13 mouse cellular contexts compared by ENCODE assay signal in genomic region chr2:157016529-157017270, GRCm38 (mm10). TPM values are rescaled to one million over a fixed set of nuclear protein-coding genes. Genes with fewer than 3 reads are reported as not detected.
DNase-seq lines count a peak whose midpoint lies in the region; ATAC-seq and TF ChIP-seq lines count a peak whose summit lies in the region.
"Had no signal": no experiment of that assay in that cellular context is flagged by ENCODE, and none has a peak within 500 bp of the region (broad histone marks: within the 10 kb centered on the region; RNA-seq: fewer than 3 reads in every experiment).

No protein-coding gene starts in this region.

- no peak for TF ChIP-seq EP300 in lung, postnatal 0 days (IDR thresholded peaks at IDR 0.05)

- no peak overlapping the region for H3K4me2 ChIP-seq in heart, embryonic 13.5 days
- no peak overlapping the region for H3K4me2 ChIP-seq in lung, postnatal 0 days (replicated peaks; ENCODE audit: low read depth, low read length)
- no peak overlapping the region for H3K4me2 ChIP-seq in heart, embryonic 15.5 days
- H3K4me2 ChIP-seq: lung, embryonic 15.5 days; midbrain, embryonic 15.5 days; neural tube, embryonic 12.5 days had no signal

- no peaks in the 10 kb centered on the region for H3K27me3 ChIP-seq in heart, embryonic 13.5 days (replicated peaks)
- H3K27me3 ChIP-seq in lung, postnatal 0 days (replicated peaks; ENCODE audit: insufficient read depth, low read length) = no peaks in the 10 kb centered on the region
- H3K27me3 ChIP-seq in heart, embryonic 15.5 days = no peaks in the 10 kb centered on the region
- H3K27me3 ChIP-seq: lung, embryonic 15.5 days; midbrain, embryonic 15.5 days; neural tube, embryonic 12.5 days had no signal

- intact Hi-C loops in heart, postnatal 36 days (cut with DNase I) = no loop called here

- H3K36me3 ChIP-seq in heart, embryonic 13.5 days = peaks cover 84% of the 10 kb centered on the region
- peaks cover 39% of the 10 kb centered on the region; the same call in 1 of the 2 replicates for H3K36me3 ChIP-seq in lung, postnatal 0 days (ENCODE audit: insufficient read depth, low read length)
- H3K36me3 ChIP-seq in heart, embryonic 15.5 days = peaks cover 60% of the 10 kb centered on the region

- WGBS in heart, embryonic 13.5 days = 43% methylated on average over 18 of the region's 18 CpGs
- WGBS in lung, postnatal 0 days = 72% methylated on average over 18 of the region's 18 CpGs
- 49% methylated on average over 18 of the region's 18 CpGs for WGBS in heart, embryonic 15.5 days

- peak overlapping the region; percentile 9 for H3K27ac ChIP-seq in heart, embryonic 13.5 days (replicated peaks)
- no peak overlapping the region for H3K27ac ChIP-seq in lung, postnatal 0 days (ENCODE audit: low read length)
- no peak overlapping the region for H3K27ac ChIP-seq in heart, embryonic 15.5 days
- H3K27ac ChIP-seq: hindbrain, embryonic 10.5 days; lung, embryonic 15.5 days; midbrain, embryonic 15.5 days; neural tube, embryonic 12.5 days had no signal

- peak; percentile 47; the same call in 1 of the 2 replicates for ATAC-seq in heart, embryonic 13.5 days (ENCODE audit: extremely low read depth, insufficient number of reproducible peaks, low FRiP score, low TSS enrichment)
- ATAC-seq in lung, postnatal 0 days = peak; percentile 36
- ATAC-seq in heart, embryonic 15.5 days (replicated peaks; ENCODE audit: insufficient number of reproducible peaks, insufficient read depth, low FRiP score, low read depth) = peak; percentile 60
- 0 out of 2 replicates have a peak, but pooled peaks have one; percentile 28 for ATAC-seq in megakaryocyte progenitor cell, adult 5-6 weeks (replicated peaks; ENCODE audit: poor library complexity)
- ATAC-seq: midbrain, embryonic 15.5 days had no signal

- no peak for DNase-seq in heart, postnatal 36 days
- peak; percentile 21 for DNase-seq in lung, postnatal 0 days (ENCODE audit: low spot score)
- DNase-seq in lung, adult 18-20 months = no peak
- DNase-seq in spleen, postnatal 10 days (ENCODE audit: low spot score in 2 of 2) = no peak
- DNase-seq: adrenal gland, postnatal 36 days; kidney, adult 9 months had no signal

- TF ChIP-seq CTCF in lung, postnatal 0 days (IDR thresholded peaks at IDR 0.05) = peak; percentile 32

- no peak overlapping the region for H3K4me3 ChIP-seq in heart, embryonic 13.5 days
- H3K4me3 ChIP-seq in lung, postnatal 0 days (ENCODE audit: low read depth, low read length) = no peak overlapping the region
- H3K4me3 ChIP-seq in heart, embryonic 15.5 days = no peak overlapping the region
- H3K4me3 ChIP-seq: hindbrain, embryonic 10.5 days; lung, embryonic 15.5 days; midbrain, embryonic 15.5 days; neural tube, embryonic 12.5 days had no signal

- no peaks in the 10 kb centered on the region for H3K9me3 ChIP-seq in heart, embryonic 13.5 days
- H3K9me3 ChIP-seq in lung, postnatal 0 days (ENCODE audit: low read length) = no peaks in the 10 kb centered on the region
- H3K9me3 ChIP-seq in heart, embryonic 15.5 days (replicated peaks) = no peaks in the 10 kb centered on the region
- H3K9me3 ChIP-seq: hindbrain, embryonic 10.5 days; lung, embryonic 15.5 days; midbrain, embryonic 15.5 days; neural tube, embryonic 12.5 days had no signal

- H3K9ac ChIP-seq in heart, embryonic 13.5 days = 0 out of 2 replicates have a peak overlapping the region, but pooled peaks have one; percentile 47
- H3K9ac ChIP-seq in lung, postnatal 0 days (replicated peaks; ENCODE audit: low read depth) = no peak overlapping the region
- H3K9ac ChIP-seq in heart, embryonic 15.5 days = no peak overlapping the region
- H3K9ac ChIP-seq: lung, embryonic 15.5 days; midbrain, embryonic 15.5 days; neural tube, embryonic 12.5 days had no signal

- peaks cover 21% of the 10 kb centered on the region for H3K4me1 ChIP-seq in heart, embryonic 13.5 days
- H3K4me1 ChIP-seq in lung, postnatal 0 days (ENCODE audit: insufficient read depth, low read depth, low read length) = no peaks in the 10 kb centered on the region
- peaks cover 5% of the 10 kb centered on the region for H3K4me1 ChIP-seq in heart, embryonic 15.5 days (replicated peaks)
- H3K4me1 ChIP-seq: hindbrain, embryonic 10.5 days; midbrain, embryonic 15.5 days; neural tube, embryonic 12.5 days had no signal

RNA-seq across cellular contexts. Expression of gene Dsn1, which starts 9.7 kb away (rescaled TPM):
- 30.2 and 33.6 TPM in 2 replicates for polyA plus RNA-seq in heart, embryonic 13.5 days (2015; fragmentation: Nextera tagmentation; extraction: Ambion mirVana)
- 1 to 10 TPM; 1.6 to 2.2 TPM for total RNA-seq in heart, postnatal 36 days (2021)
- polyA plus RNA-seq in lung, postnatal 0 days (2015; fragmentation: Nextera tagmentation; extraction: Ambion mirVana) = 7.2 and 9.5 TPM in 2 replicates
- 30.4 and 31.4 TPM in 2 replicates for polyA plus RNA-seq in heart, embryonic 15.5 days (2015; fragmentation: Nextera tagmentation; extraction: Ambion mirVana)
- total RNA-seq in megakaryocyte progenitor cell, adult 5-6 weeks (2015) = 15.0 and 17.1 TPM in 2 replicates
- total RNA-seq in megakaryocyte progenitor cell, adult 5-6 weeks (2017) = 68.2 and 78.2 TPM in 2 replicates

RNA-seq across cellular contexts. Expression of gene Ndrg3, which starts 24.8 kb away (rescaled TPM):
- 28.6 and 30.4 TPM in 2 replicates for polyA plus RNA-seq in heart, embryonic 13.5 days (2015; fragmentation: Nextera tagmentation; extraction: Ambion mirVana)
- 10 to 100 TPM; 20.0 to 24.9 TPM for total RNA-seq in heart, postnatal 36 days (2021)
- polyA plus RNA-seq in lung, postnatal 0 days (2015; fragmentation: Nextera tagmentation; extraction: Ambion mirVana) = 22.8 and 25.4 TPM in 2 replicates
- polyA plus RNA-seq in heart, embryonic 15.5 days (2015; fragmentation: Nextera tagmentation; extraction: Ambion mirVana) = 28.6 and 51.0 TPM in 2 replicates
- total RNA-seq in megakaryocyte progenitor cell, adult 5-6 weeks (2015) = 24.9 and 27.1 TPM in 2 replicates
- total RNA-seq in megakaryocyte progenitor cell, adult 5-6 weeks (2017) = 24.2 and 28.5 TPM in 2 replicates
